Mouse (Mus musculus): ENCODE data around the gene Ptdss2. TPM values are rescaled to one million over a fixed set of nuclear protein-coding genes. Genes with fewer than 3 reads are reported as not detected.

Gene Ptdss2
- 83.3 and 86.2 TPM in 2 replicates for polyA plus RNA-seq (2015; fragmentation: Nextera tagmentation; extraction: Ambion mirVana)

DNA sequence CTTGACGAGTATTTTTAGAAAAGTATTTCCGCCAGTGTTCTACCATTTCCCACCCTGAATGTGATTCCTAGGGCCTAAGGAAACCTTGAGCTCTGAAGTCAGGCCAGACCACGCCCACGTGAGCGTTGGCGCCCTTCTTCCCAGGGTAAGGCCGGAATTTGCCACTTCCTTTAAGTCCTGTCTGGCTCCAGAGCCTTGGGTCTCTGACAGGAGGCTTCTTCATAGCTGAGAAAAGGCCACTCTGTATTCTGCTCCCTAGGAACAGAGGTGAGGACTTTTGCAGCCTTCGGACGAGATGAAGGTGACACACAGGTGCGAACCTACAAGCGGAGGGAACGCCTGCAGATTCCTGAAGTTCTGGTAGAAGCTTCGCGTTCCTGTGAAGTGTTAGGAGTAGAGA is at the start of gene Ptdss2:
Ptdss2 (plus strand) TSS at position 138 of the 400 bp plus-strand sequence.
- peaks cover 3% of the 10 kb centered on the region; the same call in 1 of the 2 replicates for H3K27me3 ChIP-seq (replicated peaks)
- H3K4me1 ChIP-seq: peaks cover 6% of the 10 kb centered on the region; the same call in 1 of the 2 replicates
- H3K27ac ChIP-seq: peak within 1 kb of the TSS; percentile 85
- no peaks in the 10 kb centered on the region for H3K9me3 ChIP-seq
- peak within 1 kb of the TSS; percentile 58 for H3K4me3 ChIP-seq
- H3K4me2 ChIP-seq: peak within 1 kb of the TSS; percentile 68
- ATAC-seq (replicated peaks): no peak
- peak within 1 kb of the TSS; percentile 60 for H3K9ac ChIP-seq
- no peaks in the 10 kb centered on the region for H3K36me3 ChIP-seq (replicated peaks)
- 54% methylated on average over 14 of the region's 14 CpGs for WGBS

GRCm38 (mm10) chr7:141073782-141074181 is 48.4 kb upstream of the Ptdss2 start:
- ATAC-seq (replicated peaks): no peak
- no peaks in the 10 kb centered on the region for H3K9me3 ChIP-seq
- 81% methylated on average over 4 of the region's 4 CpGs for WGBS

DNA sequence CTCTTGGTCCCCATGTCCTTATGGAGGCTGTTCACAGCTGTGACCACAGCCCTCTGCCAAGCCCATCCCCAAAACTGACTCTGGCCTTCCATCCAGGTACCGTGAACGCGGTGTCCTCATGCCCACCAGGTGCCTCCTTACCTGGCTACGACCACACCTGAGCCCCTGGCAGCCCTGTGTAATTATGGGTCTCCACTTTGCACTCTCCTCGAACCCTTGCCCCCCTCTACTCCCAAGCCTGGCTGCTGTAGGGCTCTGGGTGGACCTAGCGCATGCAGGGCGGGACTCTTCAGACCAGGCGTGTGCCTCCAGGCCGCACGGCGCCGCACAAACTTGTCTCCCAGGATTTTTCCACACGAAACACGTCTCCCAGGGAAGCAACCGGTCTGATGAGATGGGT is 44.3 kb upstream of the Ptdss2 start, which contains the start of gene Pkp3:
Pkp3 (plus strand) TSS at position 378 of the 400 bp plus-strand sequence.
- ATAC-seq (replicated peaks): no peak
- Histone ChIP-seq H3K27ac (no peak within 1 kb of the TSS), H3K4me2 (no peak within 1 kb of the TSS), H3K9me3 (no peaks in the 10 kb centered on the region), H3K4me3 (no peak within 1 kb of the TSS), H3K27me3 (replicated peaks) (no peaks in the 10 kb centered on the region; the same call in 1 of the 2 replicates), H3K36me3 (replicated peaks) (no peaks in the 10 kb centered on the region), H3K4me1 (no peaks in the 10 kb centered on the region), H3K9ac (no peak within 1 kb of the TSS)
- WGBS: 88% methylated on average over 15 of the region's 15 CpGs

More at GRCm38 (mm10) chr7:141073782-141074181, 48.4 kb upstream of the Ptdss2 start:
- peaks cover 27% of the 10 kb centered on the region for H3K4me1 ChIP-seq
- H3K27ac ChIP-seq: no peak overlapping the region
- no peak overlapping the region for H3K4me3 ChIP-seq
- H3K4me2 ChIP-seq: no peak overlapping the region
- H3K9ac ChIP-seq: no peak overlapping the region
- H3K36me3 ChIP-seq (replicated peaks): no peaks in the 10 kb centered on the region
- no peaks in the 10 kb centered on the region for H3K27me3 ChIP-seq (replicated peaks)

GRCm38 (mm10) chr7:141078876-141079275 is 43.3 kb upstream of the Ptdss2 start:
- WGBS: 87% methylated on average over 4 of the region's 4 CpGs
- H3K9ac ChIP-seq: no peak overlapping the region
- H3K9me3 ChIP-seq: no peaks in the 10 kb centered on the region
- H3K36me3 ChIP-seq (replicated peaks): no peaks in the 10 kb centered on the region
- no peak overlapping the region for H3K4me2 ChIP-seq
- H3K4me3 ChIP-seq: no peak overlapping the region
- ATAC-seq (replicated peaks): no peak
- no peaks in the 10 kb centered on the region for H3K4me1 ChIP-seq
- H3K27me3 ChIP-seq (replicated peaks): no peaks in the 10 kb centered on the region; the same call in 1 of the 2 replicates
- no peak overlapping the region for H3K27ac ChIP-seq

DNA sequence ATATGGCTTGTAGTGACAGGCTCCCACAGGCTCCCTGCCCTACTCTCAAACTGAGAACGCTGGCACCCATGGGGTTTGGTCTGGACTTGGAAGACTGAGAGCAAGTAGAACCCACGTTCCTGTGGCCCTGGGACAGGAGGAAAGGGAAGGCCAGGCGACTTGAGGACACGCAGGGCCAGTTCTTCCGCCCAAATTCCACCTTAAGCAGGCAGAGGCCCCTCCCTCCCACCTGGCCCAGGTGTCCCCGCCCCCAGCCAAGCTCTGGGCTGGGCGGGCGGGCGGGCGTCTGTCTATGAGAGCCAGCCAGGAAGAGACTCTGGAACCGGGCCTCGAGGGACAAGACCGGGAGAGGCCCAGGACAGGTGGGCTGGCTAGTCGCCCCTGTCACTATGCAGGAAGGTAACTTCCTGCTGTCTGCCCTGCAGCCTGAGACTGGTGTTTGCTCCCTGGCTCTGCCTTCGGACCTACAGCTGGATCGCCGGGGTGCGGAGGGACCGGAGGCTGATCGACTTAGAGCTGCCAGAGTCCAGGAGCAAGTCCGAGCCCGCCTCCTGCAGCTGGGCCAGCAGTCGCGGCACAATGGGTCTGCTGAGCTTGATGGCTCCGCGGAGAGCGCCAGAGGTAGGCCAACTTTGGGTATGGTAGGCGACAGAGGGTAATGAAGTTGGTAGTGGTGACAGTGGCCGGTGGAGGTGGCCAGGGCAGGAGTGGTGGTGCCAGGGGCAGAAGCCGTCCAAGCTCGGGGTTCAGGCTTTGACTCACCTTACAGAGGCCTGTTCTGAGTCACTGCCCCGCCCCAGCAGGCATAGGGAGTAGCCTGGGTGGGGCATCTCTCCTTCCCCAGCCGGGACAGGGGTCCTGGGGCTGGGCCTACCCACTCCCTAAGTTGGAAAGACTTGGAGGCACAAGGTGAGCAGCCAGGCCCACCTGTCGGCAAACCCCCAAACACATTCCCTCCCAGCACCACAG is 42.4 kb upstream of the Ptdss2 start:
- 30% methylated on average over 34 of the region's 34 CpGs for WGBS
- no peaks in the 10 kb centered on the region for H3K9me3 ChIP-seq
- H3K9ac ChIP-seq: no peak overlapping the region
- ATAC-seq (replicated peaks): no peak
- H3K4me1 ChIP-seq: no peaks in the 10 kb centered on the region
- no peak overlapping the region for H3K4me2 ChIP-seq
- no peaks in the 10 kb centered on the region; the same call in 1 of the 2 replicates for H3K27me3 ChIP-seq (replicated peaks)
- H3K36me3 ChIP-seq (replicated peaks): no peaks in the 10 kb centered on the region
- no peak overlapping the region for H3K4me3 ChIP-seq
- no peak overlapping the region for H3K27ac ChIP-seq

- ATAC-seq (replicated peaks): no peak
- Histone ChIP-seq H3K4me3 (no peak overlapping the region), H3K9ac (no peak overlapping the region), H3K4me2 (no peak overlapping the region), H3K27ac (no peak overlapping the region), H3K27me3 (replicated peaks) (peaks cover 35% of the 10 kb centered on the region), H3K9me3 (no peaks in the 10 kb centered on the region), H3K36me3 (replicated peaks) (no peaks in the 10 kb centered on the region), H3K4me1 (peaks cover 4% of the 10 kb centered on the region; the same call in 1 of the 2 replicates)
- WGBS: 58% methylated on average over 8 of the region's 8 CpGs
Measured at GRCm38 (mm10) chr7:141087894-141088293, 34.3 kb upstream of the Ptdss2 start.

- Histone ChIP-seq H3K4me2 (no peak overlapping the region), H3K4me3 (no peak overlapping the region), H3K36me3 (replicated peaks) (no peaks in the 10 kb centered on the region), H3K9ac (no peak overlapping the region), H3K9me3 (no peaks in the 10 kb centered on the region), H3K27me3 (replicated peaks) (peaks cover 35% of the 10 kb centered on the region), H3K27ac (no peak overlapping the region), H3K4me1 (peaks cover 4% of the 10 kb centered on the region; the same call in 1 of the 2 replicates)
- WGBS: 27% methylated on average over 18 of the region's 18 CpGs
- no peak for ATAC-seq (replicated peaks)
Measured at GRCm38 (mm10) chr7:141088473-141088872, 33.7 kb upstream of the Ptdss2 start.

GRCm38 (mm10) chr7:141090228-141090627 is 32.0 kb upstream of the Ptdss2 start:
- H3K4me3 ChIP-seq: no peak overlapping the region

GRCm38 (mm10) chr7:141092051-141092735 is 30.0 kb upstream of the Ptdss2 start:
- H3K27ac ChIP-seq: no peak overlapping the region

More at GRCm38 (mm10) chr7:141090228-141090627, 32.0 kb upstream of the Ptdss2 start:
- no peak for ATAC-seq (replicated peaks)
- Histone ChIP-seq H3K36me3 (replicated peaks) (no peaks in the 10 kb centered on the region), H3K27ac (no peak overlapping the region), H3K9me3 (no peaks in the 10 kb centered on the region), H3K4me1 (peaks cover 4% of the 10 kb centered on the region; the same call in 1 of the 2 replicates), H3K4me2 (no peak overlapping the region), H3K27me3 (replicated peaks) (peaks cover 35% of the 10 kb centered on the region), H3K9ac (no peak overlapping the region)
- WGBS: 59% methylated on average over 8 of the region's 8 CpGs

DNA sequence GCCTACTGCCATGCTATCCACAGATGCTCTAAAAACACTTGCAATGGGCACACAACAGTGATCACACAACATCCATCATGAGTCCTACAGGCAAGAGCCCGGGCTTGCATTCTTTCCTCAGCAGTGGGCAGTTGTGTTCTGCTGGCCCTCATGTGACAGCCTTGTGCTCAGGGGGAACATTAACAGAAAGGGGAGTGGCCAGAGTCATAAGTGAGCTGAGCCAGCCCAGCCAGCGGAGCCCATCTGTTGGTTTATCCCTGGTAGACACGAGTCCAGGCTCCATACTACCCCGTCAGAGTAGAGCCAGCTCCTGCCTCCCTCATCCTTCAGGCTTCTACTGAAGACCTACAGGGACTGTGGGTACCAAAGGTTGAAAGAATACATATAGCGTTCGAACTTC is 28.2 kb upstream of the Ptdss2 start:
- no peak for ATAC-seq (replicated peaks)
- H3K4me3 ChIP-seq: no peak overlapping the region
- H3K27ac ChIP-seq: no peak overlapping the region
- WGBS: 88% methylated on average over 6 of the region's 6 CpGs
- no peaks in the 10 kb centered on the region for H3K36me3 ChIP-seq (replicated peaks)
- no peak overlapping the region for H3K4me2 ChIP-seq
- peaks cover 28% of the 10 kb centered on the region for H3K27me3 ChIP-seq (replicated peaks)
- H3K9ac ChIP-seq: no peak overlapping the region
- no peaks in the 10 kb centered on the region for H3K9me3 ChIP-seq
- peaks cover 4% of the 10 kb centered on the region; the same call in 1 of the 2 replicates for H3K4me1 ChIP-seq

More at GRCm38 (mm10) chr7:141092051-141092735, 30.0 kb upstream of the Ptdss2 start:
- peak; percentile 85 for ATAC-seq (replicated peaks)
- Histone ChIP-seq H3K4me2 (peak overlapping the region; percentile 42), H3K27me3 (replicated peaks) (peaks cover 33% of the 10 kb centered on the region), H3K4me3 (peak overlapping the region; percentile 9; the same call in 1 of the 2 replicates), H3K36me3 (replicated peaks) (no peaks in the 10 kb centered on the region), H3K9me3 (no peaks in the 10 kb centered on the region), H3K9ac (no peak overlapping the region), H3K4me1 (peaks cover 4% of the 10 kb centered on the region; the same call in 1 of the 2 replicates)
- WGBS: 6% methylated on average over 37 of the region's 37 CpGs

- no peak for ATAC-seq (replicated peaks)
- Histone ChIP-seq H3K27me3 (replicated peaks) (peaks cover 28% of the 10 kb centered on the region), H3K4me2 (no peak overlapping the region), H3K9ac (no peak overlapping the region), H3K27ac (no peak overlapping the region), H3K4me1 (peaks cover 8% of the 10 kb centered on the region), H3K4me3 (no peak overlapping the region), H3K36me3 (replicated peaks) (no peaks in the 10 kb centered on the region), H3K9me3 (no peaks in the 10 kb centered on the region)
- 69% methylated on average over 15 of the region's 15 CpGs for WGBS
Measured at GRCm38 (mm10) chr7:141094487-141095205, 27.5 kb upstream of the Ptdss2 start.
